8 mouse cellular contexts compared by ENCODE assay signal in genomic region chr10:127380767-127381742, GRCm38 (mm10). TPM values are rescaled to one million over a fixed set of nuclear protein-coding genes. Genes with fewer than 3 reads are reported as not detected.
DNase-seq lines count a peak whose midpoint lies in the region; ATAC-seq and TF ChIP-seq lines count a peak whose summit lies in the region.

No protein-coding gene starts in this region.

- H3K9ac ChIP-seq in liver, adult 2 months (ENCODE audit: low read depth, low read length) = peak overlapping the region; percentile 75

- H3K27me3 ChIP-seq in liver, adult 2 months (ENCODE audit: control insufficient read depth, insufficient read depth, low read length) = no peaks in the 10 kb centered on the region

- TF ChIP-seq POLR2A in liver, adult 2 months (IDR thresholded peaks at IDR 0.05; ENCODE audit: extremely low read depth, insufficient read depth, low read length) = 0 out of 2 replicates have a peak, but pooled peaks have one; percentile 20

- TF ChIP-seq CTCF in liver, adult 2 months (IDR thresholded peaks at IDR 0.05; ENCODE audit: low read depth, low read length) = no peak

- peaks cover 12% of the 10 kb centered on the region; the same call in 1 of the 2 replicates for H3K79me2 ChIP-seq in liver, adult 2 months (ENCODE audit: control insufficient read depth, insufficient read depth, low read length)

- H3K36me3 ChIP-seq in liver, adult 2 months (ENCODE audit: control insufficient read depth, insufficient read depth, low read length) = no peaks in the 10 kb centered on the region

- peak overlapping the region; percentile 70 for H3K27ac ChIP-seq in liver, adult 2 months (replicated peaks; ENCODE audit: insufficient read depth, low read depth, low read length)

- 0 out of 2 replicates have a peak, but pooled peaks have one; percentile 48 for ATAC-seq in monocyte, adult 5-6 weeks (replicated peaks; ENCODE audit: insufficient number of reproducible peaks, low FRiP score, low TSS enrichment, poor library complexity, severe bottlenecking)

- 1% methylated on average over 63 of the region's 79 CpGs for WGBS in liver, adult 2 months

- peaks cover 9% of the 10 kb centered on the region for H3K4me1 ChIP-seq in liver, adult 2 months (ENCODE audit: control insufficient read depth, insufficient read depth, low read length)

- peak; percentile 67 to 70 for DNase-seq in heart, adult 18-20 months
- DNase-seq in heart, adult 11 months = no peak
- peak; percentile 81 for DNase-seq in embryo, embryonic 9.5 days (ENCODE audit: extremely low spot score)
- DNase-seq in heart, adult 8-10 months (ENCODE audit: low spot score) = peak; percentile 38
- DNase-seq in kidney, adult 9 months = peak; percentile 63
- DNase-seq in liver, adult 2 months (ENCODE audit: extremely low read depth, low read depth, low spot score) = peak; percentile 66
- peak; percentile 59 to 85 for DNase-seq in spleen, postnatal 4 days (ENCODE audit: low spot score in 2 of 2)

- H3K4me3 ChIP-seq in liver, adult 2 months (ENCODE audit: insufficient read depth, low read depth, low read length) = peak overlapping the region; percentile 58

RNA-seq across cellular contexts. Expression of gene R3hdm2, which starts 0.9 kb away (rescaled TPM):
- total RNA-seq in heart, adult 18-20 months (2021) = 100 to 1,000 TPM; 146 to 169 TPM
- total RNA-seq in heart, adult 8-10 months (2022) = 100 to 1,000 TPM; 150 to 177 (median 168) TPM
- total RNA-seq in liver, adult 2 months (2014; rRNA removed) = 15.8 and 17.5 TPM in 2 replicates
- 66.9 and 70.1 TPM in 2 replicates for polyA plus RNA-seq in liver, adult 2 months (2012; rRNA removed)
- total RNA-seq in monocyte, adult 5-6 weeks (2017) = 32.1 to 81.2 TPM (median 33.7 TPM) in 3 replicates

RNA-seq across cellular contexts. Expression of gene Inhbc, which starts 10.8 kb away (rescaled TPM):
- total RNA-seq in heart, adult 18-20 months (2021) = not detected
- not detected for total RNA-seq in heart, adult 8-10 months (2022)
- 8.2 and 18.4 TPM in 2 replicates for total RNA-seq in liver, adult 2 months (2014; rRNA removed)
- polyA plus RNA-seq in liver, adult 2 months (2012; rRNA removed) = 58.0 and 61.8 TPM in 2 replicates
- not detected in 3 replicates for total RNA-seq in monocyte, adult 5-6 weeks (2017)

RNA-seq across cellular contexts. Expression of gene Inhbe, which starts 26.8 kb away (rescaled TPM):
- total RNA-seq in heart, adult 18-20 months (2021) = not detected
- not detected for total RNA-seq in heart, adult 8-10 months (2022)
- total RNA-seq in liver, adult 2 months (2014; rRNA removed) = 4.8 and 7.5 TPM in 2 replicates
- polyA plus RNA-seq in liver, adult 2 months (2012; rRNA removed) = 20.8 and 22.6 TPM in 2 replicates
- total RNA-seq in monocyte, adult 5-6 weeks (2017) = not detected in 3 replicates

RNA-seq across cellular contexts. Expression of gene Gli1, which starts 39.3 kb away (rescaled TPM):
- under 1 TPM; 0.82 to 0.87 TPM for total RNA-seq in heart, adult 18-20 months (2021)
- 1 to 10 TPM; 1.1 to 1.7 (median 1.3) TPM for total RNA-seq in heart, adult 8-10 months (2022)
- total RNA-seq in liver, adult 2 months (2014; rRNA removed) = not detected in 2 replicates
- 0.04 TPM in 2 replicates for polyA plus RNA-seq in liver, adult 2 months (2012; rRNA removed)
- total RNA-seq in monocyte, adult 5-6 weeks (2017) = not detected in 3 replicates

RNA-seq across cellular contexts. Expression of gene Arhgap9, which starts 59.3 kb away (rescaled TPM):
- total RNA-seq in heart, adult 18-20 months (2021) = 1 to 10 TPM; 4.0 to 5.4 TPM
- 1 to 10 TPM; 1.5 to 3.2 (median 3.0) TPM for total RNA-seq in heart, adult 8-10 months (2022)
- total RNA-seq in liver, adult 2 months (2014; rRNA removed) = 1.5 and 2.0 TPM in 2 replicates
- polyA plus RNA-seq in liver, adult 2 months (2012; rRNA removed) = 1.8 and 2.1 TPM in 2 replicates
- total RNA-seq in monocyte, adult 5-6 weeks (2017) = 101 to 125 TPM (median 109 TPM) in 3 replicates
